Mouse (Mus musculus) forebrain, embryonic 10.5 days (tissue): ENCODE measurements around the gene Grb7. TPM values are rescaled to one million over a fixed set of nuclear protein-coding genes. Genes with fewer than 3 reads are reported as not detected.

Experiments used
- DNase-seq: peaks from one replicate; pipeline ENCODE4 v3.0.0-alpha.2; 2017; ENCODE audit warnings: low spot score; ENCODE audit errors: extremely low spot score
- H3K27ac ChIP-seq: fragments of 300-500 bp; sonication (generic); 2 replicates; pipeline ENCODE4 v1.5.1; 2016; ENCODE audit warnings: mild to moderate bottlenecking
- H3K27me3 ChIP-seq: fragments of 300-500 bp; sonication (generic); 2 replicates; pipeline ENCODE4 v1.6.1; 2016; ENCODE audit warnings: mild to moderate bottlenecking; ENCODE audit not compliant: poor library complexity, severe bottlenecking
- H3K36me3 ChIP-seq: fragments of 300-500 bp; sonication (generic); replicated peaks from 2 replicates; pipeline ENCODE4 v1.6.1; 2016; ENCODE audit warnings: mild to moderate bottlenecking, moderate library complexity
- H3K4me1 ChIP-seq: fragments of 300-500 bp; sonication (generic); 2 replicates; pipeline ENCODE4 v1.6.1; 2016
- H3K4me3 ChIP-seq: fragments of 300-500 bp; sonication (generic); 2 replicates; pipeline ENCODE4 v1.5.1; 2016; ENCODE audit warnings: mild to moderate bottlenecking, moderate library complexity
- H3K9me3 ChIP-seq: fragments of 300-500 bp; sonication (generic); 2 replicates; pipeline ENCODE4 v1.6.1; 2016; ENCODE audit warnings: mild to moderate bottlenecking, moderate library complexity
- WGBS: fragments of 180-500 bp; shearing (Covaris S2); methylation state at CpG from one replicate; pipeline ENCODE4 v1.1.7; 2016; 5-methylcytosine and 5-hydroxymethylcytosine counted together
- polyA plus RNA-seq: library from polyadenylated mRNA; unstranded; fragments of >200 nt; fragmentation: Nextera tagmentation; extraction: Ambion mirVana; gene quantifications from 2 replicates; pipeline ENCODE4 v1.2.1, GENCODE M21; 2016

The Grb7 gene
- polyA plus RNA-seq, 1 experiment from 2014 or later: 5.6 TPM

- Histone ChIP-seq H3K4me1 (peaks cover 12% of the 10 kb centered on the region), H3K9me3 (no peaks in the 10 kb centered on the region), H3K36me3 (peaks cover 34% of the 10 kb centered on the region), H3K27me3 (peaks cover 9% of the 10 kb centered on the region), H3K4me3 (no peak overlapping the region), H3K27ac (no peak overlapping the region)
- WGBS: 82% methylated on average over 10 of the region's 10 CpGs
- DNase-seq: no peak
These were observed 27.2 kb upstream of the Grb7 start for GRCm38 (mm10) chr11:98418939-98419547.

GRCm38 (mm10) chr11:98426592-98426991, 19.6 kb upstream of the Grb7 start:
- H3K4me3 ChIP-seq: no peak overlapping the region
- no peaks in the 10 kb centered on the region for H3K9me3 ChIP-seq
- no peaks in the 10 kb centered on the region for H3K4me1 ChIP-seq
- no peak for DNase-seq
- WGBS: 91% methylated on average over 7 of the region's 7 CpGs
- no peak overlapping the region for H3K27ac ChIP-seq
- H3K36me3 ChIP-seq: peaks cover 84% of the 10 kb centered on the region
- no peaks in the 10 kb centered on the region for H3K27me3 ChIP-seq

- Histone ChIP-seq H3K4me3 (no peak overlapping the region), H3K27me3 (no peaks in the 10 kb centered on the region), H3K27ac (no peak overlapping the region), H3K36me3 (peaks cover 83% of the 10 kb centered on the region), H3K4me1 (no peaks in the 10 kb centered on the region), H3K9me3 (no peaks in the 10 kb centered on the region)
- no peak for DNase-seq
- WGBS: 89% methylated on average over 5 of the region's 5 CpGs
These were observed 17.8 kb upstream of the Grb7 start for GRCm38 (mm10) chr11:98428436-98428835.

- no peaks in the 10 kb centered on the region for H3K27me3 ChIP-seq
- peaks cover 94% of the 10 kb centered on the region for H3K36me3 ChIP-seq
- H3K4me1 ChIP-seq: no peaks in the 10 kb centered on the region
- no peak for DNase-seq
- no peak overlapping the region for H3K4me3 ChIP-seq
- no peaks in the 10 kb centered on the region for H3K9me3 ChIP-seq
- H3K27ac ChIP-seq: no peak overlapping the region
- WGBS: 84% methylated on average over 9 of the region's 9 CpGs
These were observed 14.3 kb upstream of the Grb7 start for GRCm38 (mm10) chr11:98431743-98432502.

- Histone ChIP-seq H3K4me1 (peaks cover 11% of the 10 kb centered on the region), H3K27me3 (no peaks in the 10 kb centered on the region), H3K36me3 (peaks cover 67% of the 10 kb centered on the region), H3K27ac (no peak overlapping the region), H3K9me3 (no peaks in the 10 kb centered on the region), H3K4me3 (no peak overlapping the region)
- 91% methylated on average over 9 of the region's 9 CpGs for WGBS
- DNase-seq: no peak
These were observed 10.5 kb upstream of the Grb7 start for GRCm38 (mm10) chr11:98435723-98436122.

GRCm38 (mm10) chr11:98437441-98437840, 8.8 kb upstream of the Grb7 start:
- whole genome bisulfite sequencing: 92% methylated on average over 6 of the region's 6 CpGs
- no peak overlapping the region for H3K27ac ChIP-seq
- no peaks in the 10 kb centered on the region for H3K27me3 ChIP-seq
- H3K36me3 ChIP-seq: peaks cover 51% of the 10 kb centered on the region
- H3K4me3 ChIP-seq: peak overlapping the region; percentile 87
- DNase-seq: no peak
- H3K9me3 ChIP-seq: no peaks in the 10 kb centered on the region
- H3K4me1 ChIP-seq: peaks cover 11% of the 10 kb centered on the region

GRCm38 (mm10) chr11:98438331-98439158, 7.6 kb upstream of the Grb7 start, which contains the start of gene Mien1:
Gene Mien1, minus strand, starts transcription at chr11:98438991.
- H3K4me3 ChIP-seq: peak within 1 kb of the TSS; percentile 87
- 3% methylated on average over 43 of the region's 43 CpGs for WGBS
- peak; percentile 98 for DNase-seq
- H3K27me3 ChIP-seq: no peaks in the 10 kb centered on the region
- peaks cover 11% of the 10 kb centered on the region for H3K4me1 ChIP-seq
- H3K9me3 ChIP-seq: no peaks in the 10 kb centered on the region
- peaks cover 40% of the 10 kb centered on the region for H3K36me3 ChIP-seq
- H3K27ac ChIP-seq: peak within 1 kb of the TSS; percentile 84

- Histone ChIP-seq H3K9me3 (no peaks in the 10 kb centered on the region), H3K27ac (no peak overlapping the region), H3K4me1 (peaks cover 34% of the 10 kb centered on the region), H3K4me3 (no peak overlapping the region), H3K36me3 (no peaks in the 10 kb centered on the region), H3K27me3 (peaks cover 47% of the 10 kb centered on the region)
- 93% methylated on average over 1 of the region's 1 CpGs for WGBS
- no peak for DNase-seq
These were observed 2.5 kb upstream of the Grb7 start for GRCm38 (mm10) chr11:98443688-98444087.

GRCm38 (mm10) chr11:98445238-98445637, 956 bp upstream of the Grb7 start:
- Histone ChIP-seq H3K9me3 (no peaks in the 10 kb centered on the region), H3K4me1 (peaks cover 34% of the 10 kb centered on the region), H3K36me3 (no peaks in the 10 kb centered on the region), H3K27me3 (peaks cover 62% of the 10 kb centered on the region), H3K27ac (no peak overlapping the region), H3K4me3 (no peak overlapping the region)
- WGBS: 60% methylated on average over 1 of the region's 1 CpGs
- DNase-seq: no peak

- Histone ChIP-seq H3K36me3 (no peaks in the 10 kb centered on the region), H3K27me3 (peaks cover 65% of the 10 kb centered on the region), H3K9me3 (no peaks in the 10 kb centered on the region), H3K4me1 (peaks cover 34% of the 10 kb centered on the region), H3K4me3 (no peak overlapping the region), H3K27ac (no peak overlapping the region)
- 67% methylated on average over 4 of the region's 4 CpGs for WGBS
- no peak for DNase-seq
These were observed 515 bp upstream of the Grb7 start for GRCm38 (mm10) chr11:98445679-98446078.

GRCm38 (mm10) chr11:98446562-98447474, 624 bp downstream of the Grb7 start:
- peaks cover 74% of the 10 kb centered on the region for H3K27me3 ChIP-seq
- no peak for DNase-seq
- WGBS: 1% methylated on average over 32 of the region's 33 CpGs

GRCm38 (mm10) chr11:98447475-98447834, 1.3 kb downstream of the Grb7 start:
- WGBS: 14% methylated on average over 7 of the region's 7 CpGs
- Histone ChIP-seq H3K27ac (peak overlapping the region; percentile 53; the same call in 1 of the 2 replicates), H3K4me1 (peaks cover 34% of the 10 kb centered on the region), H3K27me3 (peaks cover 74% of the 10 kb centered on the region), H3K9me3 (no peaks in the 10 kb centered on the region), H3K4me3 (peak overlapping the region; percentile 38), H3K36me3 (no peaks in the 10 kb centered on the region)
- DNase-seq: no peak

More at GRCm38 (mm10) chr11:98446562-98447474, 624 bp downstream of the Grb7 start:
- Histone ChIP-seq H3K9me3 (no peaks in the 10 kb centered on the region), H3K4me1 (peaks cover 34% of the 10 kb centered on the region), H3K4me3 (peak overlapping the region; percentile 38), H3K27ac (peak overlapping the region; percentile 53; the same call in 1 of the 2 replicates), H3K36me3 (no peaks in the 10 kb centered on the region)
